Mouse (Mus musculus) hindbrain, postnatal 0 days (tissue): ENCODE measurements around the gene Pmp22. TPM values are rescaled to one million over a fixed set of nuclear protein-coding genes. Genes with fewer than 3 reads are reported as not detected.

Source experiments
- ATAC-seq: fragments of 200-750 bp; cut with Nextera tagmentation; 2 replicates; pipeline ENCODE4 v1.8.0; 2017; ENCODE audit warnings: mild to moderate bottlenecking, moderate TSS enrichment, moderate library complexity
- DNase-seq: peaks from one replicate; pipeline ENCODE4 v3.0.0-alpha.2; 2015; ENCODE audit warnings: low spot score
- H3K27ac ChIP-seq: fragments of 300-500 bp; sonication (generic); 2 replicates; pipeline ENCODE4 v1.5.1; 2014; ENCODE audit warnings: mild to moderate bottlenecking
- H3K27me3 ChIP-seq: fragments of 300-500 bp; sonication (generic); 2 replicates; pipeline ENCODE4 v1.6.1; 2014; ENCODE audit warnings: low read length, mixed read lengths; ENCODE audit not compliant: insufficient read depth
- H3K36me3 ChIP-seq: fragments of 300-500 bp; sonication (generic); 2 replicates; pipeline ENCODE4 v1.6.1; 2014; ENCODE audit warnings: low read length, mixed read lengths; ENCODE audit not compliant: insufficient read depth
- H3K4me1 ChIP-seq: fragments of 300-500 bp; sonication (generic); 2 replicates; pipeline ENCODE4 v1.6.1; 2014; ENCODE audit warnings: antibody characterized with exemption, low read length, mixed read lengths; ENCODE audit not compliant: insufficient read depth
- H3K4me2 ChIP-seq: fragments of 300-500 bp; sonication (generic); 2 replicates; pipeline ENCODE4 v1.6.1; 2014; ENCODE audit warnings: low read depth, mild to moderate bottlenecking, low read length, moderate library complexity, mixed read lengths
- H3K4me3 ChIP-seq: fragments of 300-500 bp; sonication (generic); 2 replicates; pipeline ENCODE4 v1.5.1; 2014; ENCODE audit warnings: low read length
- H3K9ac ChIP-seq: fragments of 300-500 bp; sonication (generic); replicated peaks from 2 replicates; pipeline ENCODE4 v1.6.1; 2014; ENCODE audit warnings: mild to moderate bottlenecking, low read length, moderate library complexity, mixed read lengths
- H3K9me3 ChIP-seq: fragments of 300-500 bp; sonication (generic); 2 replicates; pipeline ENCODE4 v1.6.1; 2016; ENCODE audit warnings: low read length, mixed read lengths
- CTCF ChIP-seq: IDR thresholded peaks from 2 replicates; pipeline ENCODE4 v1.5.1; 2016; ENCODE audit warnings: antibody characterized with exemption, control low read depth, low read depth
- WGBS: fragments of 180-500 bp; shearing (Covaris S2); extraction: QIAGEN DNeasy Blood & Tissue Kit; methylation state at CpG from one replicate; pipeline ENCODE4 v1.1.7; 2014; 5-methylcytosine and 5-hydroxymethylcytosine counted together
- polyA plus RNA-seq: library from polyadenylated mRNA; unstranded; fragments of >200 nt; fragmentation: Nextera tagmentation; extraction: Ambion mirVana; gene quantifications from 2 replicates; pipeline ENCODE4 v1.2.1, GENCODE M21; 2015
- total RNA-seq: library from RNA; depleted of rRNA; stranded (reverse); fragments of >200 nt; gene quantifications from 2 replicates; pipeline ENCODE4 v1.2.3, GENCODE M21; 2014

Gene Pmp22
- total and polyA plus RNA-seq, 2 experiments from 2014 or later = 44.1 to 74.2 TPM

DNA sequence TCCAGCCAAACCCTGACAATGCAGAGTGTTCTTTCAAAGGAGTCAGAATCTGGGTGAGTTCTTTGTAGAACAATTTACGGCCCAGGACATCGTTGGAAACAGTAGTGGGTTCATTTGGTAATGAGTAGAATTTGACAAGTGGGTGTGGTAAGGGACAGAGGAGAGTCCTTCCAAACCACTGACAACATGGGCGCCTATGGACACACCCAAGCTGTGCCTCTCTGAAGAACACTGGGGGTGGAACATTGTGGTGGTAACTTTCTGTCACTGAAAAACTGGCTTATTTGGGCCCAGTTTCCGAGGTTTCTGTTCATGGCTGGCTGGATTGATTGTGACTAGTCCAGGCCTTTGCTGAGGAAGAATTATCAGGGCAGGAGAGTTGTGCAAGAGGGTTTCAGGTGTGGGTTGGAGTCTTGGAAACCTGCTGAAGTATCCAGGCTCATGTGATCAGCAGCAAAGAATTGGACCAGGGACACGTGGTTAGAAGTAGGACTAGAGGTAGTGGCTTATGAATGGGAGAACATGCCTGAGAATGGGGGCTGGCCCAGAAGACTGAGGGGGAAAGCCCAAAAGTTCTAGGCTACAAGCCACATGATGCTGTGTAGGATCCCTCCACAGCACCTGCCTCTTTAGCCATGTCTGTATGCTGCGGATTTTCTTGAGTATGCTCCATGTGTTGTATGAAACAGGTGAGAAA, 35.4 kb downstream of the Pmp22 start:
- Histone ChIP-seq H3K4me3 (no peak overlapping the region), H3K9ac (no peak overlapping the region), H3K4me1 (no peaks in the 10 kb centered on the region), H3K36me3 (no peaks in the 10 kb centered on the region), H3K9me3 (no peaks in the 10 kb centered on the region), H3K27ac (no peak overlapping the region), H3K4me2 (no peak overlapping the region), H3K27me3 (no peaks in the 10 kb centered on the region)
- ATAC-seq (no peak), DNase-seq (no peak)
- 81% methylated on average over 6 of the region's 6 CpGs for WGBS
- TF ChIP-seq CTCF = no peak

DNA sequence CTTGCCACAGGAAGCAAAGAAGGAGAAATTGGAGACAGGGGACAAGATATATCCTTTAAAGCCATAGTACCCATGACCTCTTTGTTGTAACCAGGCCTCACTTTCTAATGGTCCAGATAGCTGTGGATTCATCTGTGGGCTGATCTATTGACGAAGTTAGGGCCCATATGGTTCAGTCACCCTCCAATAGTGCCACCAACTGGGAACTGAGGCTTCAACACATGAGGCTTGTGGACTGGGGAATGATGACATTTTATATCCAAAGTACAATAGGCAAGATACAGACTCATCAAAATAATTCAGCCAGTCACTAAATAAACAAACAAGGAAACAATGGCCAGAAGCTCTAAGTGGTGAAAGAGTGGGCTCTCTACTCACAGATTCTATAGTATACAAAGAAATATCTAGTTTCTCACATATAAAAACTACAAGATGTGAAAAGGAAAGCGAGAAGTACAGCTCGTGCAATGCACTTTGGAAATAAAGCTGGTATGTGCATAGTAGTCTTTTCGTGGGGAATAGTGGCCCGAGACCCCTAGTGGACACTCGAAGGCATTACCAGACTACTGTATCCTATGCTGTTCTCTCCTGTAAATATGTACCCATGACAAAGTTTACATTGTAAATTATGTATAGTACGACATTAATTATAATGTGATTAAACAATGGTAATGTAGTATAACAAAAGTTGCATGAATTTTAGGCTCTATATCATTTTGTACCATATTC, 36.1 kb downstream of the Pmp22 start:
- TF ChIP-seq CTCF = peak; percentile 73
- no peaks in the 10 kb centered on the region for H3K4me1 ChIP-seq
- WGBS = 44% methylated on average over 7 of the region's 7 CpGs
- H3K9ac ChIP-seq = no peak overlapping the region
- no peaks in the 10 kb centered on the region for H3K27me3 ChIP-seq
- H3K4me2 ChIP-seq = no peak overlapping the region
- no peak for ATAC-seq
- no peak overlapping the region for H3K4me3 ChIP-seq
- no peak for DNase-seq
- no peaks in the 10 kb centered on the region for H3K9me3 ChIP-seq
- no peak overlapping the region for H3K27ac ChIP-seq
- no peaks in the 10 kb centered on the region for H3K36me3 ChIP-seq

DNA sequence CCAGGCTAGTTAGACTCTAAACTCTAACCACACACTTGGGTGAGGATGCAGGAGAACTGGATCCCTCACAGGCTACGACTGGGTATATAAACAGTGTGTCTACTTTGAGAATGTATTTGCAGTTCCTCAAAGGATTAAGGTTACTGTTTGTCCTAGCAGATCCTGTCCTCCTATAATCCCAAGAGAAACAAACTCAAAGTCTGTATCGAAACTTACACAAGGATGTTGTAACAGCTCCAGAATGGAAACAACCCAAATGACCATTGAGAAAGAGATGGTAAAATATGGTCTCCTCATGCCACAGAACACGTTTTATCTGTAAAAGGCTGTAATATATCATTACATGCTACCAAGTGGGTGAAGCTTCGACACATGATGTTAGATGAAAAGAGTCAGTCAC, 39.0 kb downstream of the Pmp22 start:
- Histone ChIP-seq H3K27ac (no peak overlapping the region), H3K4me3 (no peak overlapping the region), H3K9ac (no peak overlapping the region), H3K36me3 (no peaks in the 10 kb centered on the region), H3K9me3 (no peaks in the 10 kb centered on the region), H3K4me1 (no peaks in the 10 kb centered on the region), H3K27me3 (no peaks in the 10 kb centered on the region), H3K4me2 (no peak overlapping the region)
- TF ChIP-seq CTCF = no peak
- no peak for DNase-seq
- no peak for ATAC-seq
- WGBS = 85% methylated on average over 4 of the region's 4 CpGs

DNA sequence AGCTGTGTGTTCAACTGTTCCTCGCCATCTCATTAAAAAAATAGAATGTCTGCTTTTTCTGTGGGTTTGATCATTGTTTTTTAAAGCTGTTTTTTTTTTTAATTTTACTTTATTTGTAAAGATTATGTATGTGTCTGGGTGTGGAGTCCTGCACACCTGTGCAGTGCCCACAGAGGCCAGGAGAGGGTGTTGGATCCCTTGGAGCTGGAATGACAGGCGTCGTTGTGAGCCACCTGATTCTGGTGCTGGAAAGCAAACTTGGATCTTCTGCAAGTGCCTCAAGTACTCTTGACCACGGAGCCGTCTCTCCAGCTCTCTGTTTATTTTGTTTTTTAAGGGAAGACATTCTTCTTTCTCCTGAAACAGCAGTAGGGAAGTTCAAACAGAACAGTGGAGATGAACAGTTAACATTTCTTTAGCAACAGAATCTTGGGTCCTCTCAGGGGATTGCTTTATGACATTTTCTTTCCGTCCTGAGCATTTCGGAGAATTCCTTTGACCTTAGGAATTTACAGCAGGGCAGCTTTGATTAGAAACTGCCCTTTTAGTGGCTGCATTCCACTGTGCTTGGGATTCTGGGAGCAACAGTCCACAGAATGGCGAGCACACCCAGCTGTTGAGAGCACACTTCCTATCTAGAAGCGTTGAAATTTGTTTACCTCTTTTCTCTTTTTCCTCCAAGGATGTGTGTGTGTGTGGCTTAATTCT, 39.9 kb downstream of the Pmp22 start:
- WGBS = 58% methylated on average over 9 of the region's 9 CpGs
- H3K27me3 ChIP-seq = no peaks in the 10 kb centered on the region

DNA sequence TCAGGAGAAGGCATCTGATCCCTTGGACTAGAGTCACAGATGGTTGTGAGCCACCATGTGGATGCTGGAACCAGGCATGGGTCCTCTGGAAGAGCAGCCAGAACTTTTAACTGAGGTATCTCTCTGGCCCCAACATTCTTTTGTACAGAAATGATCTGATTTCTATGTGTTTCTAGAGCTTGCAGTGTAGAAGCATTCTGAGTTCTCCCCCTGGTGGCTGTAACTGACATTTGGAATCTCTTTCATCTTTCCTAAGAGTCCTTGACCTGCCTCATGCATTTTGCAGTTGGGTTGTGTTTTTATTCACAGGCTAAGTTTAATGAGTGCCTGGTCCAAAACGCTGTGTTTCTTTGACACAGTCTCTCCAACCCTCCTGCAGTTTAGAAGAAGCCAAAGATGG, 43.2 kb downstream of the Pmp22 start:
- Histone ChIP-seq H3K4me3 (no peak overlapping the region), H3K27ac (no peak overlapping the region), H3K9ac (no peak overlapping the region), H3K4me1 (no peaks in the 10 kb centered on the region), H3K4me2 (no peak overlapping the region), H3K36me3 (no peaks in the 10 kb centered on the region), H3K9me3 (no peaks in the 10 kb centered on the region), H3K27me3 (no peaks in the 10 kb centered on the region)
- ATAC-seq (no peak), DNase-seq (peak; percentile 58)
- TF ChIP-seq CTCF = peak; percentile 68
- WGBS = 26% methylated on average over 1 of the region's 1 CpGs

More for the DNA sequence above, 39.9 kb downstream of the Pmp22 start:
- H3K4me3 ChIP-seq = no peak overlapping the region
- no peak for TF ChIP-seq CTCF
- DNase-seq (no peak), ATAC-seq (no peak)
- no peak overlapping the region for H3K9ac ChIP-seq
- no peak overlapping the region for H3K4me2 ChIP-seq
- no peak overlapping the region for H3K27ac ChIP-seq
- no peaks in the 10 kb centered on the region for H3K36me3 ChIP-seq
- no peaks in the 10 kb centered on the region for H3K4me1 ChIP-seq
- no peaks in the 10 kb centered on the region for H3K9me3 ChIP-seq

DNA sequence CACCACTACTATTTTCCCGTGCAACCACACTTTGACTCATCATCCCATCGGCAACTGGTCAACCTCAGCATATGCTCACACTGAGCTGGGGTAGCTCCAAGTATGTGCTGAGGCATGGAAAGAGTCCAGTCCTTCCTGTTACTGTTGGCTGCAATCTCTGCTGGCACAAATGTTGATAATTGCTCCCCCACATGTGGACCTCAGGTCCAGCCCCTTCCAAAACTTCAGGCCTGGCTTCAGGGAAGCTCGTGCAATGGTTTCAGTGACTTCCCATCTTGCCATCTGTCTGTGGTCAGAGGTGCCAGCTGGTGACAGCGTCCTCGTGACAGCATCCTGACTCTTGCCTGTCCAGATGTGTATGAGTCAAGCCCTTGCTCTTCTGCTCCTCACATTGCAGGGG, 44.8 kb downstream of the Pmp22 start:
- no peaks in the 10 kb centered on the region for H3K4me1 ChIP-seq
- H3K36me3 ChIP-seq = no peaks in the 10 kb centered on the region
- no peaks in the 10 kb centered on the region for H3K9me3 ChIP-seq
- H3K9ac ChIP-seq = no peak overlapping the region
- H3K27me3 ChIP-seq = no peaks in the 10 kb centered on the region
- H3K4me2 ChIP-seq = no peak overlapping the region
- H3K27ac ChIP-seq = no peak overlapping the region
- ATAC-seq (no peak), DNase-seq (no peak)
- H3K4me3 ChIP-seq = no peak overlapping the region
- WGBS = 68% methylated on average over 5 of the region's 5 CpGs
- no peak for TF ChIP-seq CTCF
